Mouse (Mus musculus) embryo, embryonic 9.5 days (tissue): ENCODE measurements around the gene Colq.
A peak's percentile ranks its signal among the peaks of the same experiment; 100 is the strongest.

ENCODE experiments used
- DNase-seq: peaks from one replicate; pipeline ENCODE4 v3.0.0-alpha.2; 2017; ENCODE audit errors: extremely low spot score

Gene Colq

DNA sequence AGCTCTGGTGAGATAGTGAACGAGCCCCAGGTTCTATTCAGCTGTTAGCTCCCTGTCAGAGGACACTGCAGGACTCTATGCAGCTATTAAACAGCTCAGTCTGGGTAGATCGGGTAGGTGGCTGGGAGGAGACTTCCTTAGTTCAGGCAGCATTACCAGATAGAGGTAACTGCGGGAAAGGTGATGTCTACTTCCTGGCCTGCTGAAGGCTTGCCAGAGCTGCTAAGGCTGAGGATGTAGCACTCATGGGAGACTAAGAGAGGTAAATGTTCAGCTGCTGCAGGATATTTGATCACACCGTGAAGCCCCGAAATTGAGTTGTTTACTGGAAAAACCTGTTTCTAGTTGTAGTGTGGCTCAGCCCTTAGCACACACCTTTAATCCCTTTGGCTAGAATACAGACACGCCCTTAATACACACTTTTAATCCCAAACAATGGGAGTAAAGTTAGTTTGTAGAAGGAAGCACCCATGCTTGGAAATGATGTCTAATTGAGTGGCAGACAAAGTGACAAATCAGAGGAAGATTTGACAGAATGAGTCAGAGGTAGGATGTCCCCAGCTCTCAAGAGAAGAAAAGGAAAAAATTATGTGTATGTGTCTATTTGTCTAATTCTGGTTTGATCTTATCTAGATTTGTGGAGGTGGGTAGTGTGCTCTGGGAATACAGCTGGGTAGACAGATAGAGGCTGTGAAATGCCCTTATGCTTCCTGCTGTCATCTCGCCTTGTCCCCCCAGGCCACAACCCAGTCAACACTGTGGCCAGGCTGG lies 65.9 kb downstream of the Colq start:
- no peak for DNase-seq

GRCm38 (mm10) chr14:31521318-31521717 lies 69.8 kb downstream of the Colq start:
- DNase-seq: no peak

GRCm38 (mm10) chr14:31519165-31519564 lies 72.0 kb downstream of the Colq start:
- no peak for DNase-seq

DNA sequence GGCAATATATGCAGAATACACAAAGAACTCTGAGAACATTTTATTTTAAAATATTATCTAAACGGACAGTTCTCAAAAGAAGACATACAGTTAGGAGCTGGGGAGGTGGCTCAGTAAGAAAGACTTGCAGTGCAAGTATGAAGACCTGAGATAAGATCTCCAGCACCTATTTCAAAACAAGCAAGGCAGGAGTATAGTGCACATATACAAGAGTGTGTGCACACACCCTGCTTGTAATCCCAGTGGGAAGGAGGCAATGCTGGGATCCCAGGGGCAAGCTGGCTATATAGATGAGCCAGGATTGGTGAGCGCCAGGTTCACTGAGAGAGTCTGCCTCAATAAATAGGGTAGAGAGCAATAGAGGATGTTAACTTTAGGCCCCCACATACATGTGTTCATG lies 75.2 kb downstream of the Colq start:
- DNase-seq: no peak

DNA sequence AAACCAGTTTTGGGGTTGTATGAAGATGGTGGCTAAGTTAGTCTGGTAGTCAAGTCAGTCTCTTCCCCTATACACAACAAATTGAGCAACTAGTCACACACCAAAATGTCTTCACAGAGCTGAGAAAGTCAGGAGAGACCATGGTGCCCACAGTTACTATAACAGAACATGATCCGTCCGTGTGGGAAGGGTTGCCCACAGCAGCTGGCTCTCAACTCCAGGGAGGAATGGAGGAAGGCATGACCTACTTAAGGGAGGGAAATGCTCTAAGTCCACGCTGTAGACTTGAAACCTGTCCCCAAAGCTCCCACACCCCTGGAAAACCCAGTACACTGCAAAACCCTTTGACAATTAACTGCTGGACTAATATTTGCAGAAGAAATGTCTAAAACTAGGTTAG lies 80.8 kb downstream of the Colq start:
- no peak for DNase-seq

DNA sequence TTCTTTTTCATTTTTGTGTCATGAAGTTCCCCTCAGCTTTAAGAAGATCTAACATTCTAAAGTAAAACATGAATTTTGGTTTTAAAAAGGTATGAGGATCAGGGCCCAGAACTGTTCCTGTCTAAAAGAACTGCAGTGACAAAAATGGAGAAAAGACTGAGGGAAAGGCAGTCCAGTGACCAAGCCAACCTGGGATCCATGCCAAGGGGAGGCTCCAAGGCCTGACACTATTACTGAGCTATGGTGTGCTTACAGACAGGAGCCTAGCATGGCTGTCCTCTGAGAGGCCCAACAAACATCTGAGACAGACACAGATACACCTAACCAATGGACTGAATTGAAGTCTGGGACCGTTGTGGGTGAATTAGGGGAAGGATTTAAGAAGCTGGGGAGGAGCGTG lies 81.2 kb downstream of the Colq start:
- no peak for DNase-seq

DNA sequence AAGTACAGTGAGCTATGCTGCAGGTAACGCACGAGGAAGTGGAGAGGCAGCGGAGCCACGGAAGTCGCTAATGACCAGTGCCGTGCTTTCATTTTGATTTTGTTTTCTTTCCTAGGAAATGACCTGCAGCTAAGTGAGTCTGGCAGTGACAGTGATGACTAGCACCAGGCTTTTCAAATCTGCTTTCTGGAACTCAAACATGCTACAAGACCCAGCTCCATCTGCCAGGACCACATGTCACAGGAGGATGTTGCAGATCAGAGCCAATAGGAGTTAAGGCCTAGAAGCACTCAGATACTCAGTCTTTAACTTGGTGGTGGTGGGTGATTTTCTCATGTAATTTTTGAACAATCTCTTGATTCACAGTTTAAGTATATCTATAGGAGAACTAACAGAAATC lies 84.7 kb downstream of the Colq start:
- DNase-seq: no peak

DNA sequence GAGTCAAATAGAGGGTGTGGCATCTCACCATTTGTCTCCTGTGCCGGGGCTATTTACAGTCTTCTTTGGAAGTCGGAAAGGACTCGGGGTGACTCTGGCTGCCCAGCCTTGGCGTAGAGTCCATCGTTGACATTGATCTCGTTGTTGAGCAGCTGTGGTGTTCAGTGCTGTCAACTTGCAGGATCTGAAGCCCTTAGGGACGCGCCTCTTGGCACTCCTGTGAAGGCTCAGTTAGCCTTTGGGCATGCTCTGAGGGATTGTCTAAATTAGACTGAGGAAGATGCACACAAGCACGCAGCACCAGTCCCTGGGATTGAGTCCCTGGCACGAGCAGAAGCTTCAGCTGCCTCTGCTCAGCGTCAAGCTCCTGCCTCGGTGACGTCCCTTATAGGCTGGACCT lies 87.7 kb downstream of the Colq start:
- no peak for DNase-seq

GRCm38 (mm10) chr14:31499526-31499925 lies 91.6 kb downstream of the Colq start:
- no peak for DNase-seq

- peak; percentile 14 for DNase-seq
These were observed 94.9 kb downstream of the Colq start for GRCm38 (mm10) chr14:31496241-31496646.

DNA sequence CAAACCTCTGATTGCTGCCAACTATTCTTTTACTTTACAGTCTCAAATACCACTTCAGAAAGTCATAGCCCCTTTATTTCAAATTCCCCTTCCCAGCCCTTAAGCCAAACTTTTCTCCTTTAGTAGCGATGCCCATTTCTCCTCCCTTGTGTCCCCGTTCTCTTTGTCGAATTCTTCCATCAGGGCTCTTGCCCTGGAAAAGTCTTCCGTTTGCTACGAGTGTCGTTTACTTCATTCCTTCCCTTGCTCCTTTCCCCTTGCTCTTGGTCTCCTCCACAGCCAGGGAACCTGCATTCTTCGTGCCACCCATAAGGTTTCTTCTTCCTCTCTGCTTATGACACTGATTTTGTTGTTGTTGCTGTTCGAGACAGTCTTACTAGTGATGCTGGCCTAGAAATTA lies 95.6 kb downstream of the Colq start:
- no peak for DNase-seq

- peak; percentile 88 for DNase-seq
These were observed 96.1 kb downstream of the Colq start, which contains the start of gene Mettl6 for GRCm38 (mm10) chr14:31494975-31495455. Gene Mettl6 (minus strand): TSS chr14:31495040.

GRCm38 (mm10) chr14:31494349-31494974 lies 96.7 kb downstream of the Colq start, which contains the start of gene Eaf1:
Gene Eaf1 (plus strand): TSS chr14:31494399.
- DNase-seq: no peak

DNA sequence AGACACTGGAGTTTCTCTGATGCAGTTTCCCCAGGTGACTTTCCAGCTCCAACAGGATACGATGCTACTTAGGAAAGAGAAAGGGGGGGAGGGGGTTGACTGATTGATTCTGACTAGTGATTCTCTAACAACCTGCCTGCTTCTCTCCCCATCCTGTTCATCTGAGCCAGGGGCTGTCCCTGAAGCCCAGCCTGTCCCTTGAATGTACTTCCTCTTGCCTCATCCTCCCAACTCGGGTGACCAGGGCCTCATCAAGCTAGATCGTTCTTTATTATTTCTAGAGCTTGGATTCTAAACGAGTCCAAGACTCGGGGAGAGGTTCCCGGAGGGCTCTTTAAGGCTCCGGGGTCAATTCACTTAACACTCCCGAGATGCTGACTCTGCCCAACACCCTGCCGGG lies 97.2 kb downstream of the Colq start:
- DNase-seq: no peak

DNA sequence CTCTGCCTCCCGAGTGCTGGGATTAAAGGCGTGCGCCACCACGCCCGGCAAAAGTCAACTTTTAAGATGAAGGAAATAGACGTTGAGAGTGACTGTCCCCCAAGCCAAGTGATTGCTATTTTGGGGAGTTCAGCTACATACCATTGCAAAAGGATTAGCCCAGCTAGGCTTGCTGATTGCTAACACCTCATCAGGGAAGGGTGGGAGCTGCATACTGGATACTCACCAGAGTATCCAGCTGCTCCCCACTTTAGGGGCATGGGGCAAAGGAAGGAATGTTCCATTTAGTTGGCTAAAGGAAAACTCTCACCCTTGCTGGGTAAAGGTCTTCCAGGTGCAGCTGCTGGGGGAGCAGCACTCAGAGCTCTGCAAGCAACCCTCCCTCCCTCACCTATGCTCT lies 103.1 kb downstream of the Colq start:
- DNase-seq: no peak

DNA sequence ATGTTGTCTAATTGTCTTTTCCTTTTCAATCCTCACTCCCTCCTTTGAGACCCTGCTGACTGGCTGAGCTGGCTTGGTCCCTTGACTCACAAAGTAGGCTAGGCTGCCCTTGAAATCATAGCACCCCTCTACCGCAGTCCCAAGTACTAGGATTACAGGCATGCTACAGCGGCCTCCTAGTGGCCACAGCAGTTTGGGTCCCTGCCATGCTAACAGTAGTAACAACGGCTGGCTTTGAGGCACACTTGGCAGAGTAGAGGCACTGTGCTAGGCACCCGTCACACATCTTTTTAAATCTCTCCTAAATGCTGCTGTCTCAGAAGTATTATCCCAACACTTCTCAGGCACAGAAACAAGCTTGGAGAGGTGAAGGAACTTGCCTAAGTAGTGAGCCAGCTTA lies 104.7 kb downstream of the Colq start:
- no peak for DNase-seq

GRCm38 (mm10) chr14:31482417-31482816 lies 108.7 kb downstream of the Colq start:
- DNase-seq: no peak

GRCm38 (mm10) chr14:31473297-31473696 lies 117.8 kb downstream of the Colq start:
- no peak for DNase-seq
